Mouse (Mus musculus) thymus, postnatal 0 days (tissue): ENCODE results near the gene H2-Oa. TPM values are rescaled to one million over a fixed set of nuclear protein-coding genes. Genes with fewer than 3 reads are reported as not detected.
"Not testable (repeated sequence)": the region's sequence is repeated elsewhere in the genome, so short reads cannot be mapped to it uniquely, and the experiment has no call there.

Experiments used
- DNase-seq: peaks from one replicate; pipeline ENCODE4 v3.0.0-alpha.2; 2015; ENCODE audit warnings: low spot score
- polyA plus RNA-seq: library from polyadenylated mRNA; unstranded; fragments of >200 nt; fragmentation: Nextera tagmentation; extraction: Ambion mirVana; gene quantifications from 2 replicates; pipeline ENCODE4 v1.2.1, GENCODE M21; 2015

Gene H2-Oa
- polyA plus RNA-seq, 1 experiment from 2014 or later: 55.0 TPM

GRCm38 (mm10) chr17:34142456-34143010 is 50.4 kb downstream of the H2-Oa start:
- no peak for DNase-seq

- peak; percentile 79 for DNase-seq
Measured at GRCm38 (mm10) chr17:34143033-34143432, 50.9 kb downstream of the H2-Oa start, which contains the start of gene H2-DMb2. H2-DMb2 (plus strand) TSS chr17:34143307.

- DNase-seq: no peak
Measured at GRCm38 (mm10) chr17:34143461-34143860, 51.3 kb downstream of the H2-Oa start.

GRCm38 (mm10) chr17:34144221-34144620 is 52.1 kb downstream of the H2-Oa start:
- DNase-seq: not testable (repeated sequence)

Other genes starting within 250 kb of the H2-Oa start
- 35.1 and 35.2 TPM in 2 replicates for gene Cd320, start 249.2 kb upstream of the H2-Oa start, polyA plus RNA-seq
- not detected in 2 replicates for gene Gm7029, start 218.5 kb upstream of the H2-Oa start, polyA plus RNA-seq
- 5.9 and 6.8 TPM in 2 replicates for gene Kifc1, start 201.7 kb upstream of the H2-Oa start, polyA plus RNA-seq
- gene Platr17, start 187.2 kb upstream of the H2-Oa start, polyA plus RNA-seq: 1.6 and 1.9 TPM in 2 replicates
- 62.9 and 67.8 TPM in 2 replicates for gene Daxx, start 182.9 kb upstream of the H2-Oa start, polyA plus RNA-seq
- 131 and 140 TPM in 2 replicates for gene Tapbp, start 176.4 kb upstream of the H2-Oa start, polyA plus RNA-seq
- gene Zbtb22, start 176.4 kb upstream of the H2-Oa start, polyA plus RNA-seq: 13.8 and 14.9 TPM in 2 replicates
- 37.5 and 42.3 TPM in 2 replicates for gene Rgl2, start 162.8 kb upstream of the H2-Oa start, polyA plus RNA-seq
- 218 and 225 TPM in 2 replicates for gene Pfdn6, start 152.0 kb upstream of the H2-Oa start, polyA plus RNA-seq
- 20.6 and 25.5 TPM in 2 replicates for gene Wdr46, start 151.7 kb upstream of the H2-Oa start, polyA plus RNA-seq
- 13.3 and 15.8 TPM in 2 replicates for gene B3galt4, start 140.9 kb upstream of the H2-Oa start, polyA plus RNA-seq
- gene Vps52, start 136.5 kb upstream of the H2-Oa start, polyA plus RNA-seq: 43.6 and 46.1 TPM in 2 replicates
- gene Rps18, start 136.3 kb upstream of the H2-Oa start, polyA plus RNA-seq: 2,265 and 2,338 TPM in 2 replicates
- gene H2-K1, start 92.0 kb upstream of the H2-Oa start, polyA plus RNA-seq: 528 and 569 TPM in 2 replicates
- 14.5 and 20.9 TPM in 2 replicates for gene Ring1, start 67.7 kb upstream of the H2-Oa start, polyA plus RNA-seq
- gene H2-Ke6, start 64.3 kb upstream of the H2-Oa start, polyA plus RNA-seq: 77.4 and 82.2 TPM in 2 replicates
- gene Slc39a7, start 60.7 kb upstream of the H2-Oa start, polyA plus RNA-seq: 90.5 and 96.5 TPM in 2 replicates
- gene Rxrb, start 60.5 kb upstream of the H2-Oa start, polyA plus RNA-seq: 47.1 and 48.9 TPM in 2 replicates
- gene Col11a2, start 52.9 kb upstream of the H2-Oa start, polyA plus RNA-seq: 1.1 and 1.5 TPM in 2 replicates
- 113 and 114 TPM in 2 replicates for gene H2-DMa, start 27.2 kb downstream of the H2-Oa start, polyA plus RNA-seq
- gene Brd2, start 30.3 kb downstream of the H2-Oa start, polyA plus RNA-seq: 98.3 and 107 TPM in 2 replicates
- gene H2-DMb2, start 51.0 kb downstream of the H2-Oa start, polyA plus RNA-seq: 57.8 and 62.9 TPM in 2 replicates
- 39.8 and 42.2 TPM in 2 replicates for gene H2-DMb1, start 60.7 kb downstream of the H2-Oa start, polyA plus RNA-seq
- 81.6 and 87.3 TPM in 2 replicates for gene Tap1, start 95.2 kb downstream of the H2-Oa start, polyA plus RNA-seq
- gene Psmb9, start 95.4 kb downstream of the H2-Oa start, polyA plus RNA-seq: 251 and 261 TPM in 2 replicates
- 875 and 899 TPM in 2 replicates for gene Psmb8, start 105.4 kb downstream of the H2-Oa start, polyA plus RNA-seq
- 140 and 153 TPM in 2 replicates for gene Tap2, start 111.2 kb downstream of the H2-Oa start, polyA plus RNA-seq
- gene H2-Ob, start 146.6 kb downstream of the H2-Oa start, polyA plus RNA-seq: 2.6 and 2.8 TPM in 2 replicates
- gene H2-Ab1, start 165.3 kb downstream of the H2-Oa start, polyA plus RNA-seq: 1,510 and 1,544 TPM in 2 replicates
- gene H2-Aa, start 195.5 kb downstream of the H2-Oa start, polyA plus RNA-seq: 991 and 995 TPM in 2 replicates
- 574 and 589 TPM in 2 replicates for gene H2-Eb1, start 213.5 kb downstream of the H2-Oa start, polyA plus RNA-seq
- 2.3 and 3.1 TPM in 2 replicates for gene H2-Eb2, start 233.3 kb downstream of the H2-Oa start, polyA plus RNA-seq